Mouse (Mus musculus) erythroblast, embryonic 14.5 days (primary cell): ENCODE measurements around the gene Grip1.

Experiments used
- GATA1 ChIP-seq: IDR thresholded peaks from 2 replicates; pipeline ENCODE4 v1.6.1; 2012; ENCODE audit warnings: low read length, inconsistent platforms, mixed read lengths
- TAL1 ChIP-seq: IDR thresholded peaks from 3 replicates; pipeline ENCODE4 v1.6.1; 2012; ENCODE audit warnings: low read length, inconsistent platforms, mixed read lengths

DNA sequence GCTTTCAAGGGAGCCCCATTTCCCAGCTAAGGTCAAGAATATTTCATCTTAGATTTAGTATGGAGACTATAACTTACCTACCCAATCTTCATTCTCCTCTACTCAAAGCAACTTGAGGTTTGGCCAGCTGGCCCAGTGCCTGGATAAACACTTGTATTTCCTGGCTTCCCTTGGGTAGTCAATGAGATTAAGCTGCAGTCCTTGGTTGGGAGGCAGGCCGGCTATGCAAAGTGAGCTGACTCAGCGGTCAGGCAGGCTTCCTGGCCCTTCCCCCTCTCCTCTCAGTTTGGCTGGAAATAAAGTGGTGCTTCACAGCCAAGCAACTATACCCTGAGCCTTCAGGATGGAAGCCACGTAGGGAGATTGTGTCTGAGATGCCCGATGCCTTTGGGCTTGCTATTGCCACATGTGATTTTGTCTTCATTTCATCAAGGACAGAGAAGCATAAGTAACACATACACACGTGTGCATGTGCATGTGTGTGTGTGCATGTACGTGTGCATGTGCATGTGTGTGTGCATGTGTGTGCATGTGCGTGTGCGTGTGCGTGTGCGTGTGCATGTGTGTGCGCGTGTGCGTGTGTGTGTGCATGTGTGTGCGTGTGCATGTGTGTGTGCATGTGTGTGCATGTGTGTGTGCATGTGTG lies 161.7 kb downstream of the Grip1 start:
- TF ChIP-seq GATA1 (no peak), TAL1 (no peak)
